Mouse (Mus musculus): Measurements from ENCODE around the gene Igf1r. TPM values are rescaled to one million over a fixed set of nuclear protein-coding genes. Genes with fewer than 3 reads are reported as not detected.

The Igf1r gene
- polyA plus RNA-seq, 1 experiment from 2014 or later, result 23.2 TPM

DNA sequence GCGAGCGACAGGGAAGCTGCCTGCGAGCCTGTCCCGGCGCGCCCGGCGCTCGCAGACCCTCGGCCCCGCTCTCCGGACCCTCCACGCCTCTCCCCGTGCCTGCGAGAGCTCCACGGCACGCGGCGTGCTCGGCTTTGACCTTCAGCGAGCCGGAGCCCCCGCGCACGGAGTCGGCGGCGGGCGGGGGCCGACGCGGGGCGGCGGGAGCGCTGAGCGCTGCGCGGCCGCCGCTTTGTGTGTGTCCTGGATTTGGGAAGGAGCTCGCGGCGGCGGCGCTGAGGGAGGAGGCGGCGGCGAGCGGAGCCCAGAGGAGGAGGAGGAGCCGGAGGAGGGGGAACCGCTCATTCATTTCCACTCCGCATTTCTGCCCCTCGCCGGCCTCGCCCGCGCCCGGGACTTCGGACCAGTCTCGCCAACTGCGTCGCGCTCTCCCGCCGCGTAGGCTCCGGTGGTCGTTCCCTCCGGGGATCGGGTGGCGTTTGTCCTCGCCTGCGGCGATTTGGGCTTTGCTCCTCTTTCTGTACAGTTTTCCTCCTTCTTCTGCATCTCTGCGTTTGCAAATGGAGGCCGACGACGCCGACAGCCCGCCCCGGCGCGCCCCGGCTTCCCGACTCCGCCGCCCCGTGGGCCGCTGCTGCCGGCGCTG, 468 bp upstream of the Igf1r start:
- WGBS, result under 1% methylated on average over 67 of the region's 91 CpGs
- peak overlapping the region; percentile 99 for H3K4me2 ChIP-seq (replicated peaks; ENCODE audit: low read depth, low read length)
- H3K36me3 ChIP-seq (ENCODE audit: control insufficient read depth, insufficient read depth, low read length), result no peaks in the 10 kb centered on the region
- H3K9me3 ChIP-seq (ENCODE audit: control insufficient read depth, low read depth, low read length), result no peaks in the 10 kb centered on the region
- peak; percentile 59 for ATAC-seq (ENCODE audit: insufficient number of reproducible peaks, insufficient read depth, low FRiP score, low read depth)
- peak overlapping the region; percentile 86 for H3K4me3 ChIP-seq (ENCODE audit: low read depth, low read length)
- no peaks in the 10 kb centered on the region for H3K27me3 ChIP-seq (ENCODE audit: control insufficient read depth, insufficient read depth, low read length)
- H3K4me1 ChIP-seq (ENCODE audit: control insufficient read depth, insufficient read depth, low read length), result peaks cover 25% of the 10 kb centered on the region
- H3K9ac ChIP-seq (replicated peaks; ENCODE audit: low read depth, low read length), result peak overlapping the region; percentile 93
- H3K27ac ChIP-seq (ENCODE audit: low read length), result peak overlapping the region; percentile 100

DNA sequence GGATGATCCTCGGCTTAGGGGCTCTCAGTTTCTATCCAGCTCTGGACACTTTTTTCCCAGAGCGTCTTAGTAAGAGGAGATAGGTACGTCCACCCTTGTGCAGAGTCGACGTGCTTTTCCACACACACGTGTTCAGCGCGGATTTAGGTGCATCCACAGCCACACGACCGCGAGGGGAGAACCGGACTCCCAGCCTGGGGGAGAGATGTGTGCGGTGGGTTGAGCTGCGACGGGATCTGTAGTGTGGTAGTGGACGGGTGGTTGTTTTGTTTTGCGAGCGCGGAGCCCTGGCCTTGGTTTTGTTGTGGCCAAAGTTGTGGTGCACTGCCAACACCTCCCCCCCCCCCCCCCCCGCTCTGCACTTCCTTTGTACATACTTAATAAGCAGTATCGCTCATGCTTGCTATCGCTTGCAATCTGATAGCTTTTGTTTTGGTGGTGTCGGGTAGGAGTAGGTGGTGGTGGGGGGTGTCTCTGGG, 1.2 kb downstream of the Igf1r start:
- Histone ChIP-seq H3K4me2 (replicated peaks; ENCODE audit: low read depth, low read length) (peak overlapping the region; percentile 99), H3K27me3 (ENCODE audit: control insufficient read depth, insufficient read depth, low read length) (no peaks in the 10 kb centered on the region), H3K4me3 (ENCODE audit: low read depth, low read length) (peak overlapping the region; percentile 86), H3K27ac (ENCODE audit: low read length) (peak overlapping the region; percentile 100; the same call in 1 of the 2 replicates), H3K36me3 (ENCODE audit: control insufficient read depth, insufficient read depth, low read length) (no peaks in the 10 kb centered on the region), H3K9ac (replicated peaks; ENCODE audit: low read depth, low read length) (peak overlapping the region; percentile 93), H3K9me3 (ENCODE audit: control insufficient read depth, low read depth, low read length) (no peaks in the 10 kb centered on the region), H3K4me1 (ENCODE audit: control insufficient read depth, insufficient read depth, low read length) (peaks cover 40% of the 10 kb centered on the region)
- WGBS, result under 1% methylated on average over 23 of the region's 23 CpGs
- ATAC-seq (ENCODE audit: insufficient number of reproducible peaks, insufficient read depth, low FRiP score, low read depth), result no peak

DNA sequence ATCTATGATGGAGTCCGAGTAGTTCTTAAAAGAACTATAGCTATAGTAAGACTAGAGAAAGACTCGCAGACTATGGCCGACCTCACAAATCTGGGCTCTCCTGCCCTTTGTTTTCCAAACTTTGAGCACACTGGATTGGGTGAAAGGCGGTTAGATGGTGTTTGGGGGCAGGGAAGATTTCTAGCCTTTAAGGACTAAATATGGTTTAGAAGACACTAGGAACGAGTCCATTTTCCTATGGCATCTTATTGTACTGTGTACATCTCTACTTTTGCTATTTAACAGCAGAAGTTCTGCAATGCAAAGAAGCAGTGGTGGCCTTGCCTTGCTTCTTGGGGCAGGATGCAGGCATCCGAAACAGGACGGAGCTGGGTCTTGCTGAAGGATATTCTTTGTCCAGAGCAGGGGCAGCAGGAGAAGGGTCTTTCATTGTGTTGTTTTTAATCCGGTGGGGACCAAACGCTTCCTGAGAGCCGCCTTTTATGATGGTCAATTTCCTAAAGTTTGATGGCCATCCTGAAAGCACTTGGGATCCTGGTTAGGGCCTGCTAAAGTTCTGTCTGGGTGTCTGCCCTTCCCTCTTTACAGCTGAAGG, 2.1 kb downstream of the Igf1r start:
- no peaks in the 10 kb centered on the region for H3K9me3 ChIP-seq (ENCODE audit: control insufficient read depth, low read depth, low read length)
- H3K36me3 ChIP-seq (ENCODE audit: control insufficient read depth, insufficient read depth, low read length), result no peaks in the 10 kb centered on the region
- 10% methylated on average over 10 of the region's 10 CpGs for WGBS
- H3K9ac ChIP-seq (replicated peaks; ENCODE audit: low read depth, low read length), result peak overlapping the region; percentile 93
- peak overlapping the region; percentile 86 for H3K4me3 ChIP-seq (ENCODE audit: low read depth, low read length)
- ATAC-seq (ENCODE audit: insufficient number of reproducible peaks, insufficient read depth, low FRiP score, low read depth), result no peak
- no peaks in the 10 kb centered on the region for H3K27me3 ChIP-seq (ENCODE audit: control insufficient read depth, insufficient read depth, low read length)
- H3K4me1 ChIP-seq (ENCODE audit: control insufficient read depth, insufficient read depth, low read length), result peaks cover 49% of the 10 kb centered on the region
- H3K4me2 ChIP-seq (replicated peaks; ENCODE audit: low read depth, low read length), result peak overlapping the region; percentile 99
- H3K27ac ChIP-seq (ENCODE audit: low read length), result 0 out of 2 replicates have a peak overlapping the region, but pooled peaks have one; percentile 7

DNA sequence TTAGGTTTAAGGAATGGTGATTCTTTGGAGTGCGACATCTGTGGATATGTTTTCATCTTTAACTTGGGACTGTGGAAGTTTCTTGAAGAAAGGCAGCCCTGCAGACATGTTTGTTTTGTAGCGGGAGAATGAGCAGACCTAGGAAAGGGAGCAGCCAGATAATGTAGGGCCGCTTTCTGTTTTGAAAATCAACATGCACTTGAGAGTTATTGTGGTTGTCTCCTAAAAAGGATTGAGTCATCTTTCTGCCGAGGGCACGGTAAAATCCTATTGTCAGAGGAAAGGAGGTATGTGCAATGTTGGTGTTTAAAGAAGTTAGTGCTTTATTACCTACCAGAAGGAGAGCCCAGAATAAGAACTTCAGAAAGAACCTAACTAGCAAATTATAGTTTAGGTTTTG, 2.6 kb downstream of the Igf1r start:
- no peak for ATAC-seq (ENCODE audit: insufficient number of reproducible peaks, insufficient read depth, low FRiP score, low read depth)
- Histone ChIP-seq H3K4me1 (ENCODE audit: control insufficient read depth, insufficient read depth, low read length) (peaks cover 49% of the 10 kb centered on the region), H3K27ac (ENCODE audit: low read length) (0 out of 2 replicates have a peak overlapping the region, but pooled peaks have one; percentile 7), H3K36me3 (ENCODE audit: control insufficient read depth, insufficient read depth, low read length) (no peaks in the 10 kb centered on the region), H3K9me3 (ENCODE audit: control insufficient read depth, low read depth, low read length) (no peaks in the 10 kb centered on the region), H3K4me2 (replicated peaks; ENCODE audit: low read depth, low read length) (peak overlapping the region; percentile 99), H3K4me3 (ENCODE audit: low read depth, low read length) (peak overlapping the region; percentile 86), H3K9ac (replicated peaks; ENCODE audit: low read depth, low read length) (no peak overlapping the region), H3K27me3 (ENCODE audit: control insufficient read depth, insufficient read depth, low read length) (no peaks in the 10 kb centered on the region)
- WGBS, result 28% methylated on average over 5 of the region's 5 CpGs

DNA sequence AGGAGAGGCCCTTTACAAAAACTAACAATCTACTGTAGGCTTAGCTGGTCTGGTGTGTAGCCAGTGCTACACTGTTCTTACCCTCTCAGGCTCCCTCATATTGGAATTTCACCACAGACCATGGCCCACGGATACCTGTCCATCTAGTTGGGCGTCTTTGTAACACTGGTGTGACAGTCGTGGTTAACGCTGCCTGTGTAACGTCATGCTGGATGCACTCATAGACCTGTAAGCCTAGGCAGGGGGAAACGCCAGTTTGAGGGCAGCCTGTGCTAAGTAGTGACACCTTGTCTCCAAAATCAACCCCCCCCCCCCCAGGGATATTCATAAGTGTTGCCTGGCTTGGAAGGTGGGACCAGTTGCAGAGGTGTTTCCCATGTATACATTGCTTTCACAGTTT, 4.7 kb downstream of the Igf1r start:
- no peaks in the 10 kb centered on the region for H3K36me3 ChIP-seq (ENCODE audit: control insufficient read depth, insufficient read depth, low read length)
- 71% methylated on average over 6 of the region's 6 CpGs for WGBS
- no peak overlapping the region for H3K4me2 ChIP-seq (replicated peaks; ENCODE audit: low read depth, low read length)
- no peak overlapping the region for H3K4me3 ChIP-seq (ENCODE audit: low read depth, low read length)
- H3K9me3 ChIP-seq (ENCODE audit: control insufficient read depth, low read depth, low read length), result no peaks in the 10 kb centered on the region
- H3K4me1 ChIP-seq (ENCODE audit: control insufficient read depth, insufficient read depth, low read length), result peaks cover 55% of the 10 kb centered on the region
- no peak overlapping the region for H3K27ac ChIP-seq (ENCODE audit: low read length)
- no peak overlapping the region for H3K9ac ChIP-seq (replicated peaks; ENCODE audit: low read depth, low read length)
- no peaks in the 10 kb centered on the region for H3K27me3 ChIP-seq (ENCODE audit: control insufficient read depth, insufficient read depth, low read length)
- no peak for ATAC-seq (ENCODE audit: insufficient number of reproducible peaks, insufficient read depth, low FRiP score, low read depth)

DNA sequence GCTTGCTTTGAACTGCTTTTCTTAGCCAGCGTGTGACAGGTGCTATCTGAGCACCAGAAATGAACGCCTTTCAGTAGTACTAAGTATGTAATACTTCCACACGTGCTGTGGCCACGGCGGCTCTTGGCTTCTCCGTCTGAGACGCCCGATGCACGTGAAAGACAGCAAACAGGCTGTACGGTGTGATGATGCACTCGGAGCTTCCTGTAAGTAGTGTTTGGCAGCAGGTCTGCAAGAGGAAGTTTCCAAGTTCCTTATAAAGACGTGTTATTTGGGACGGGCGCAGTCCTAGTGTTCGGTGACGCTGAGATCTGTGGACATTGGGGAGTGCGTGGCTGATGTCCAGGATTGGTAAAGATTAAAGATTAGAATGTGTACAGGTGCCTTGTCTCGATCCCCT, 5.4 kb downstream of the Igf1r start:
- 58% methylated on average over 18 of the region's 18 CpGs for WGBS
- H3K9ac ChIP-seq (replicated peaks; ENCODE audit: low read depth, low read length), result no peak overlapping the region

DNA sequence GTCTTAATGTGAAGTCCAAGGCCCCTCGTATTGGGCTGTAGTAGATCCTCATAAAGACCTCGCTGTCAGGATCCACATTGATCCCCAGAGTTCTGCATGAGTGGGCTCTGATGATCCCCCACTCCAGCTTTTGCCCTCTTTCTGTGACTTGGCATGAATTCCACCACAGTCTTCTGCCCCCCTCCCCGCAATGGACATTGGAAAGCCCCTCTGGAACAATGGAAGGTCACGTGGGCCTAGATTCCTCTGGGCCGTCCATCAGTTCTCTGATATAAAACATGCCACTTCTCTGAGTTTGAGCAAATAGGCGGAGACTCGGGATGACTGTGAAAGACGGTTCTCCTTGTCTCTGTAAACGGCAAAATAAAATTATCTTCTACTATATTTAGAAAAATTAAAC, 8.1 kb downstream of the Igf1r start:
- Histone ChIP-seq H3K27me3 (ENCODE audit: control insufficient read depth, insufficient read depth, low read length) (no peaks in the 10 kb centered on the region), H3K27ac (ENCODE audit: low read length) (no peak overlapping the region), H3K4me2 (replicated peaks; ENCODE audit: low read depth, low read length) (no peak overlapping the region), H3K4me3 (ENCODE audit: low read depth, low read length) (no peak overlapping the region), H3K36me3 (ENCODE audit: control insufficient read depth, insufficient read depth, low read length) (no peaks in the 10 kb centered on the region), H3K9me3 (ENCODE audit: control insufficient read depth, low read depth, low read length) (no peaks in the 10 kb centered on the region), H3K4me1 (ENCODE audit: control insufficient read depth, insufficient read depth, low read length) (peaks cover 49% of the 10 kb centered on the region), H3K9ac (replicated peaks; ENCODE audit: low read depth, low read length) (no peak overlapping the region)
- ATAC-seq (ENCODE audit: insufficient number of reproducible peaks, insufficient read depth, low FRiP score, low read depth), result no peak
- 49% methylated on average over 9 of the region's 9 CpGs for WGBS

More for the DNA sequence above, 5.4 kb downstream of the Igf1r start:
- H3K4me1 ChIP-seq (ENCODE audit: control insufficient read depth, insufficient read depth, low read length), result peaks cover 55% of the 10 kb centered on the region
- H3K9me3 ChIP-seq (ENCODE audit: control insufficient read depth, low read depth, low read length), result no peaks in the 10 kb centered on the region
- H3K4me3 ChIP-seq (ENCODE audit: low read depth, low read length), result no peak overlapping the region
- H3K27me3 ChIP-seq (ENCODE audit: control insufficient read depth, insufficient read depth, low read length), result no peaks in the 10 kb centered on the region
- no peaks in the 10 kb centered on the region for H3K36me3 ChIP-seq (ENCODE audit: control insufficient read depth, insufficient read depth, low read length)
- no peak for ATAC-seq (ENCODE audit: insufficient number of reproducible peaks, insufficient read depth, low FRiP score, low read depth)
- H3K4me2 ChIP-seq (replicated peaks; ENCODE audit: low read depth, low read length), result no peak overlapping the region; the same call in 1 of the 2 replicates
- H3K27ac ChIP-seq (ENCODE audit: low read length), result no peak overlapping the region

DNA sequence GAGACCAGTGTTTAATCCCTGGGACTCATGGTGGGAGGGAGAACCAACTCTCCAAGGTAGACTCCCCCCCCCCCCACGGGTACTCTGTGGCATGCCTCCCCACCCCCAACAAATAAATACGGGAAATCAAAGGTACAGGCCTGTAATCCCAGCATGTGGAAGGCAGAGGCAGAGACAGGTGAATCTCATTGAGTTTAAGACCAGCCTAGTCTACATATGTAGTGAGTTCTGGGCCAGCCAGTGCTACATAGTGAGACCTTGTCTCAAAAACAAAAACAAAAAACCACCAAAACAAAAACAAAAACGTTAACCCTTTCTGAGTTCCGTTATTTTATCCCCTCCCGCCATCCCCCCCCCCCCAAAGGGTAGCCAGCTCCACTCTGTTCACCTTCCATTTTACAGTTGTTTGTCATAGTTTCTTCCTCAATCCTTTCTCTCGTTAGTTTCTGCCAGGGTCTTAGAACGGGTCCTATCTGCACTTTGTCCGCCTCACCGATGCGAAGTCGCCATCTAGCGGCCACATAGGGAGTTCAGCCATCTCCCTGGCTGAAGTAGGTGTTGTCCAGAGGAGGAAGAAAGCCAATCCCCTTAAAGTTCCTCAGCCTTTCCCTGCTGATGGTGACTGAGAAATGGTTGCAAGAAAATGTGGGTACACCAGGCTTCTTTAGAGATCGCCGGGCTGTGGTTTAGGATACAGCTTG, 9.1 kb downstream of the Igf1r start:
- WGBS, result 18% methylated on average over 14 of the region's 14 CpGs

More for the DNA sequence above, 9.1 kb downstream of the Igf1r start:
- Histone ChIP-seq H3K9ac (replicated peaks; ENCODE audit: low read depth, low read length) (no peak overlapping the region), H3K4me1 (ENCODE audit: control insufficient read depth, insufficient read depth, low read length) (peaks cover 46% of the 10 kb centered on the region), H3K27ac (ENCODE audit: low read length) (no peak overlapping the region), H3K27me3 (ENCODE audit: control insufficient read depth, insufficient read depth, low read length) (no peaks in the 10 kb centered on the region), H3K36me3 (ENCODE audit: control insufficient read depth, insufficient read depth, low read length) (no peaks in the 10 kb centered on the region), H3K4me3 (ENCODE audit: low read depth, low read length) (no peak overlapping the region), H3K9me3 (ENCODE audit: control insufficient read depth, low read depth, low read length) (no peaks in the 10 kb centered on the region), H3K4me2 (replicated peaks; ENCODE audit: low read depth, low read length) (no peak overlapping the region)
- no peak for ATAC-seq (ENCODE audit: insufficient number of reproducible peaks, insufficient read depth, low FRiP score, low read depth)

Data from stomach, embryonic 14.5 days (tissue).